Comparison of ENCODE assay signal across 9 mouse cellular contexts in genomic region chr7:16628096-16628771, GRCm38 (mm10). TPM values are rescaled to one million over a fixed set of nuclear protein-coding genes. Genes with fewer than 3 reads are reported as not detected.
A peak's percentile ranks its signal among the peaks of the same experiment; 100 is the strongest.
DNase-seq lines count a peak whose midpoint lies in the region; ATAC-seq and TF ChIP-seq lines count a peak whose summit lies in the region.
"Had no signal": no experiment of that assay in that cellular context is flagged by ENCODE, and none has a peak within 500 bp of the region (broad histone marks: within the 10 kb centered on the region; RNA-seq: fewer than 3 reads in every experiment).

No protein-coding gene starts in this region.

- TF ChIP-seq CTCF in bone marrow macrophage, adult 2 months (IDR thresholded peaks at IDR 0.05; ENCODE audit: low read depth, low read length), result peak; percentile 37; the same call in 1 of the 2 replicates

- no peaks in the 10 kb centered on the region for H3K27me3 ChIP-seq in embryonic facial prominence, embryonic 14.5 days (replicated peaks; ENCODE audit: control insufficient read depth, insufficient read depth, low read length)
- H3K27me3 ChIP-seq: liver, embryonic 15.5 days had no signal

- no peaks in the 10 kb centered on the region for H3K9me3 ChIP-seq in embryonic facial prominence, embryonic 14.5 days (ENCODE audit: control insufficient read depth, low read length)

- peak; percentile 62 for DNase-seq in gastrocnemius, adult 18-20 months (ENCODE audit: low spot score)
- no peak for DNase-seq in gastrocnemius, adult 8-10 months (ENCODE audit: low spot score in 2 of 2)
- DNase-seq in embryonic facial prominence, embryonic 14.5 days (ENCODE audit: low spot score), result peak; percentile 78
- DNase-seq in layer of hippocampus, postnatal 14 days (ENCODE audit: low spot score in 2 of 2), result peak; percentile 65 to 83
- DNase-seq in right cerebral cortex, postnatal 25 days, result peak; percentile 61

- H3K4me1 ChIP-seq in bone marrow macrophage, adult 2 months (ENCODE audit: control insufficient read depth, insufficient read depth, low read length), result no peaks in the 10 kb centered on the region
- H3K4me1 ChIP-seq in embryonic facial prominence, embryonic 14.5 days (ENCODE audit: control insufficient read depth, insufficient read depth, low read length), result no peaks in the 10 kb centered on the region
- H3K4me1 ChIP-seq: liver, embryonic 15.5 days had no signal

- H3K36me3 ChIP-seq in embryonic facial prominence, embryonic 14.5 days (ENCODE audit: control insufficient read depth, insufficient read depth, low read length), result no peaks in the 10 kb centered on the region
- H3K36me3 ChIP-seq: liver, embryonic 15.5 days had no signal

- WGBS in embryonic facial prominence, embryonic 14.5 days, result 34% methylated on average over 12 of the region's 12 CpGs

- H3K4me3 ChIP-seq in bone marrow macrophage, adult 2 months (ENCODE audit: insufficient read depth, low read length), result no peak overlapping the region
- no peak overlapping the region for H3K4me3 ChIP-seq in embryonic facial prominence, embryonic 14.5 days (ENCODE audit: low read depth, low read length)
- H3K4me3 ChIP-seq: liver, embryonic 15.5 days had no signal

- ATAC-seq in embryonic facial prominence, embryonic 14.5 days (ENCODE audit: low read depth), result peak; percentile 78
- peak; percentile 85 to 92 for ATAC-seq in hematopoietic stem cell, adult 5-6 weeks (replicated peaks in 1 of 2; ENCODE audit: insufficient read depth in 1 of 2, low FRiP score in 2 of 2, low TSS enrichment in 1 of 2, low read depth in 1 of 2, poor library complexity in 2 of 2, severe bottlenecking in 2 of 2)
- ATAC-seq in megakaryocyte, adult 5-6 weeks (ENCODE audit: poor library complexity, severe bottlenecking), result peak; percentile 73

- TF ChIP-seq POLR2A in bone marrow macrophage, adult 2 months (IDR thresholded peaks at IDR 0.05; ENCODE audit: borderline replicate concordance, low read depth, low read length), result no peak

- no peak overlapping the region for H3K27ac ChIP-seq in bone marrow macrophage, adult 2 months (ENCODE audit: insufficient read depth, low read depth, low read length)
- no peak overlapping the region for H3K27ac ChIP-seq in embryonic facial prominence, embryonic 14.5 days (replicated peaks; ENCODE audit: low read depth, low read length)
- H3K27ac ChIP-seq: liver, embryonic 15.5 days had no signal

- H3K4me2 ChIP-seq in embryonic facial prominence, embryonic 14.5 days (ENCODE audit: low read depth, low read length), result no peak overlapping the region
- H3K4me2 ChIP-seq: liver, embryonic 15.5 days had no signal

- H3K9ac ChIP-seq in embryonic facial prominence, embryonic 14.5 days (ENCODE audit: low read depth, low read length), result no peak overlapping the region
- H3K9ac ChIP-seq: liver, embryonic 15.5 days had no signal

RNA-seq across cellular contexts. Expression of gene Arhgap35, which starts 13.4 kb away (rescaled TPM):
- total RNA-seq in gastrocnemius, adult 18-20 months (2021), result 10 to 100 TPM; 17.4 to 24.4 TPM
- total RNA-seq in gastrocnemius, adult 8-10 months (2022), result 10 to 100 TPM; 18.1 to 27.8 (median 23.0) TPM
- 4.8 and 5.4 TPM in 2 replicates for polyA plus RNA-seq in bone marrow macrophage, adult 2 months (2012; ENCODE audit: insufficient read depth, insufficient read length, missing spikeins)
- polyA plus RNA-seq in embryonic facial prominence, embryonic 14.5 days (2014; fragmentation: Nextera tagmentation; extraction: Ambion mirVana), result 22.0 and 23.0 TPM in 2 replicates
- total RNA-seq in hematopoietic stem cell, adult 5-6 weeks (2017), result 16.3 and 16.8 TPM in 2 replicates
- 100 to 1,000 TPM; 137 to 139 TPM for total RNA-seq in layer of hippocampus, postnatal 14 days (2021)
- 3.9 and 4.1 TPM in 2 replicates for total RNA-seq in megakaryocyte, adult 5-6 weeks (2015)
- 2.6 and 4.1 TPM in 2 replicates for total RNA-seq in megakaryocyte, adult 5-6 weeks (2017)

RNA-seq across cellular contexts. Expression of gene Ceacam15, which starts 47.3 kb away (rescaled TPM):
- not detected for total RNA-seq in gastrocnemius, adult 18-20 months (2021)
- not detected for total RNA-seq in gastrocnemius, adult 8-10 months (2022)
- polyA plus RNA-seq in bone marrow macrophage, adult 2 months (2012; ENCODE audit: insufficient read depth, insufficient read length, missing spikeins), result not detected in 2 replicates
- not detected in 2 replicates for polyA plus RNA-seq in embryonic facial prominence, embryonic 14.5 days (2014; fragmentation: Nextera tagmentation; extraction: Ambion mirVana)
- total RNA-seq in hematopoietic stem cell, adult 5-6 weeks (2017), result not detected in 2 replicates
- total RNA-seq in layer of hippocampus, postnatal 14 days (2021), result not detected
- total RNA-seq in megakaryocyte, adult 5-6 weeks (2015), result not detected in 2 replicates
- not detected in 2 replicates for total RNA-seq in megakaryocyte, adult 5-6 weeks (2017)
- polyA plus RNA-seq: liver, embryonic 15.5 days had no signal

Comparison
In these comparisons a context has a peak if more than half of its experiments do, and no peak if none do; other contexts are left out.
1. DNase-seq: peak in gastrocnemius, adult 18-20 months (single experiment), embryonic facial prominence, embryonic 14.5 days (single experiment), layer of hippocampus, postnatal 14 days (2 of 2) and right cerebral cortex, postnatal 25 days (single experiment); none in gastrocnemius, adult 8-10 months (0 of 2).
2. Peak in every context shown above with its lines, with median percentiles within 50 percentile points of each other: ATAC-seq.